Mouse (Mus musculus) forebrain, postnatal 0 days (tissue): ENCODE measurements at regions not wholly inside any gene's neighbourhood (a gene's known extent, or its start where the extent isn't known, plus 50 kb on each side); places are given as distances from the start of the nearest gene placed in this dataset.

Experiments used
- ATAC-seq: fragments of 200-750 bp; cut with Nextera tagmentation; 2 replicates; pipeline ENCODE4 v1.8.0; 2017; ENCODE audit warnings: mild to moderate bottlenecking, moderate library complexity
- DNase-seq: peaks from one replicate; pipeline ENCODE4 v3.0.0-alpha.2; 2015
- H3K27ac ChIP-seq: fragments of 300-500 bp; sonication (generic); 2 replicates; pipeline ENCODE4 v1.5.1; 2014; ENCODE audit warnings: low read depth, mild to moderate bottlenecking, antibody characterized with exemption, low read length, moderate library complexity, mixed read lengths
- H3K27me3 ChIP-seq: fragments of 300-500 bp; sonication (generic); 2 replicates; pipeline ENCODE4 v1.6.1; 2014; ENCODE audit warnings: mild to moderate bottlenecking, low read length, mixed read lengths; ENCODE audit not compliant: insufficient read depth
- H3K36me3 ChIP-seq: fragments of 300-500 bp; sonication (generic); 2 replicates; pipeline ENCODE4 v1.6.1; 2014; ENCODE audit warnings: mild to moderate bottlenecking, moderate library complexity; ENCODE audit not compliant: insufficient read depth
- H3K4me1 ChIP-seq: fragments of 300-500 bp; sonication (generic); 2 replicates; pipeline ENCODE4 v1.6.1; 2014; ENCODE audit warnings: antibody characterized with exemption; ENCODE audit not compliant: insufficient read depth
- H3K4me2 ChIP-seq: fragments of 300-500 bp; sonication (generic); 2 replicates; pipeline ENCODE4 v1.6.1; 2014; ENCODE audit warnings: low read depth, mild to moderate bottlenecking, moderate library complexity
- H3K4me3 ChIP-seq: fragments of 300-500 bp; sonication (generic); 2 replicates; pipeline ENCODE4 v1.5.1; 2014; ENCODE audit warnings: low read depth, low read length, mixed read lengths
- H3K9ac ChIP-seq: fragments of 300-500 bp; sonication (generic); 2 replicates; pipeline ENCODE4 v1.6.1; 2014; ENCODE audit warnings: mild to moderate bottlenecking
- H3K9me3 ChIP-seq: fragments of 300-500 bp; sonication (generic); 2 replicates; pipeline ENCODE4 v1.6.1; 2016; ENCODE audit warnings: low read length
- CTCF ChIP-seq: sonication (generic); IDR thresholded peaks from 2 replicates; pipeline ENCODE4 v1.5.1; 2016; ENCODE audit warnings: antibody characterized with exemption, control low read depth, low read depth
- WGBS: fragments of 180-500 bp; shearing (Covaris S2); extraction: QIAGEN DNeasy Blood & Tissue Kit; methylation state at CpG from one replicate; pipeline ENCODE4 v1.1.7; 2014; 5-methylcytosine and 5-hydroxymethylcytosine counted together

- DNase-seq (no peak), ATAC-seq (no peak)
- Histone ChIP-seq H3K27me3 (no peaks in the 10 kb centered on the region), H3K4me2 (no peak overlapping the region), H3K4me1 (no peaks in the 10 kb centered on the region), H3K27ac (no peak overlapping the region), H3K4me3 (no peak overlapping the region), H3K36me3 (no peaks in the 10 kb centered on the region), H3K9me3 (no peaks in the 10 kb centered on the region), H3K9ac (no peak overlapping the region)
- TF ChIP-seq CTCF: no peak
- WGBS: 58% methylated on average over 5 of the region's 5 CpGs
These were observed 54.9 kb upstream of the Gpc3 start for GRCm38 (mm10) chrX:52668679-52669078.

GRCm38 (mm10) chrX:52679045-52679444, 65.3 kb upstream of the Gpc3 start:
- Histone ChIP-seq H3K4me2 (no peak overlapping the region), H3K27me3 (no peaks in the 10 kb centered on the region), H3K36me3 (no peaks in the 10 kb centered on the region), H3K4me1 (no peaks in the 10 kb centered on the region), H3K9ac (no peak overlapping the region), H3K9me3 (no peaks in the 10 kb centered on the region), H3K4me3 (no peak overlapping the region), H3K27ac (no peak overlapping the region)
- no peak for TF ChIP-seq CTCF
- no peak for DNase-seq
- 27% methylated on average over 5 of the region's 5 CpGs for WGBS
- ATAC-seq: no peak

- DNase-seq: peak; percentile 1
- Histone ChIP-seq H3K4me3 (no peak overlapping the region), H3K4me1 (no peaks in the 10 kb centered on the region), H3K27ac (no peak overlapping the region), H3K9ac (no peak overlapping the region), H3K4me2 (no peak overlapping the region), H3K27me3 (no peaks in the 10 kb centered on the region), H3K36me3 (no peaks in the 10 kb centered on the region), H3K9me3 (no peaks in the 10 kb centered on the region)
- WGBS: 51% methylated on average over 2 of the region's 2 CpGs
- peak; percentile 46 for TF ChIP-seq CTCF
- ATAC-seq: no peak
These were observed 80.6 kb upstream of the Gpc3 start for GRCm38 (mm10) chrX:52694392-52694791.

- no peak for DNase-seq
- no peak overlapping the region for H3K9ac ChIP-seq
- no peak overlapping the region for H3K4me2 ChIP-seq
- no peak overlapping the region for H3K27ac ChIP-seq
- H3K4me3 ChIP-seq: no peak overlapping the region
- H3K27me3 ChIP-seq: no peaks in the 10 kb centered on the region
- ATAC-seq: no peak
- 76% methylated on average over 1 of the region's 1 CpGs for WGBS
- H3K4me1 ChIP-seq: no peaks in the 10 kb centered on the region
- H3K36me3 ChIP-seq: no peaks in the 10 kb centered on the region
- no peaks in the 10 kb centered on the region for H3K9me3 ChIP-seq
- TF ChIP-seq CTCF: no peak
These were observed 85.9 kb upstream of the Gpc3 start for GRCm38 (mm10) chrX:52699615-52700014.

GRCm38 (mm10) chrX:52717495-52717894, 73.5 kb upstream of the Ccdc160 start:
- TF ChIP-seq CTCF: peak; percentile 65
- 32% methylated on average over 3 of the region's 3 CpGs for WGBS
- no peak overlapping the region for H3K4me3 ChIP-seq
- DNase-seq (peak; percentile 34), ATAC-seq (no peak)
- no peaks in the 10 kb centered on the region for H3K9me3 ChIP-seq
- no peak overlapping the region for H3K9ac ChIP-seq
- no peak overlapping the region for H3K27ac ChIP-seq
- no peaks in the 10 kb centered on the region for H3K36me3 ChIP-seq
- H3K4me1 ChIP-seq: no peaks in the 10 kb centered on the region
- H3K27me3 ChIP-seq: no peaks in the 10 kb centered on the region
- no peak overlapping the region for H3K4me2 ChIP-seq

- Histone ChIP-seq H3K27me3 (no peaks in the 10 kb centered on the region), H3K4me3 (no peak overlapping the region), H3K27ac (no peak overlapping the region), H3K9me3 (no peaks in the 10 kb centered on the region), H3K9ac (no peak overlapping the region), H3K4me2 (no peak overlapping the region), H3K36me3 (no peaks in the 10 kb centered on the region), H3K4me1 (no peaks in the 10 kb centered on the region)
- no peak for TF ChIP-seq CTCF
- 78% methylated on average over 3 of the region's 3 CpGs for WGBS
- ATAC-seq (no peak), DNase-seq (no peak)
These were observed 52.9 kb upstream of the Ccdc160 start for GRCm38 (mm10) chrX:52738116-52738515.
